Mouse (Mus musculus): ENCODE data around the gene Pmepa1.

Gene Pmepa1

DNA sequence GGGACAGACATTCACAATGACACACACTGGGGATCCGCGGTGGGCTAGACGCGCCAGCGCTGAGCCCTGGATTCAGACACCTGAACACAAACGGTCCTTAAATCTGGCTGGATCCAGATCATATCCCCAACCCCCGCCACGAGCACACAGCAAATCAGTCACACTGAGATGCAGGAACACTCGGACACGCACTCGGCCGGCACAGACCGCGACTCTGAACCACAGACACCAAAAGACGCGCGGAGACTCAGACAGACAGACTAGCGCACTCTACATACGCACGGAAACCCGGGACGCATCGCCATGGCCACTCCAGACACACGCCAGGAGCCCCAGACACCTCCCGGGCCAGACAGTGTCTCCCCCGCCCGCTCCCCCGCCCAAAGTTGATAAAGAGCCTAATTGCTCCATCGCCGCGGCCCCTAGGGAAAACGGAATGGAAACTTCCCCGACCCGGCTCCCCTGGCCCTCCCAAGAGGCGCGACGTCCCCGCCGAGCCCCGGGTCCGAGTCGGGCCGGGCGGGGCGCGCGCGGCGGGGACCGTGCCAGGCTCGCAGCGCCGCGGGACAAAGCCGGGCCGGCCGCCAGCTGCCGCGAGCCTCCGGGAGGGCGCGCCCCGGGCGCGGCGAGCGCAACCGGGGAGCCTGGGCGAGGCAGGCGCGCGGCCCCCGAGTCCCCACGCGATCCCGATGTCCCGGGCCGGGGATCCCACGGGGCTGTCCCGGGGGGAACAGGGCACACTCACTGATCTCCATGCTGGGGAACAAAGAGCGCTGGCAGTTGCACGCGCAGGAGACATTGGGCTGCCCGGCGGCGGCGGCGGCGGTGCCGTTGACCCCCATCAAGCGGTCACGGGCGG, 761 bp downstream of the Pmepa1 start:
- peak; percentile 69 for DNase-seq

GRCm38 (mm10) chr2:173274428-173275342, 1.6 kb downstream of the Pmepa1 start:
- no peak for DNase-seq

DNA sequence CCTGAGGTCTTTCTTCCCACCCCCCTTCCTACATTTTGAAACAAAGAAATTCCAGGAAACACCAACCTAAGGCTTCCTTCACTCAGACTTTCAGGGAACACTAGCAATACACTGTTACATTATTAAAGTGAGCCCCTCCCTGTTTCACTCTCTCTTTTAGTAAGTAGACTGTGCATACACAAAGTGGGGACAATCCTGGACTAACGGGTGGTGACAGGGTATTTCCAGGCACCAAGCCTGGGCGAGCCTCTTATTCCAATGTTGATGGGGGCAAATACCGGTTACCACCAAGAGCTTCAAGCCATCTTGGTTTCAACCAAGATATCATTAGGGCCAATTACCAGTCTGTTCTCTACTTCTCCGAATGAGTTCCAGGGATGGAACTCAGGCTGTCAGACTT, 2.4 kb downstream of the Pmepa1 start:
- no peak for DNase-seq

DNA sequence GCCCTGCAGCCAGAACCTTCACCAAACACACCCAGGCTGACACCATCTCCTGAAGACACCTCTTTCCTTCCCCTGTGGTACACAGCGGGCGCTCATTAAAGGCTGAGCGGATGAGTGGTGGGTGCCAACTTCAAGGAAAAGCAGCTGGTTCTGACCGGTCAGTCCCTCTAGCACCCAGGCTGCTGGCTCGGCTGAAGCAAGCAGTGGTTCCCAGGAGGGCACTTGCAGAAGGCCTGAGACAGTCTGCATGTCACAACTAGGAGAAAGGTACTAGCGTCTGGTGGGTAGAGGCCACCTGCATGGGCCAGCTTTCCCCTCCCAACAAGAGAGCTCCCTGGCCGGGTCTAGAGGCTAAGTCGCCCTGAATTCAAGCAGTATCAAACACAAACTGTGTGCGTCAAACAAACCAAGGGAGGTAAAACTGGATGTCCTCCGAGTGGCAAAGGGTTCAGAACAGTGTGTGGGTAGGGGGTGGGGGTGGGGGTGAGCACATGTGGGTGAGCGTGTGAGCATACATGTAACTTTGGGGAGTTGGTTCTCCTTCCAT, 3.9 kb downstream of the Pmepa1 start:
- DNase-seq = peak; percentile 52

DNA sequence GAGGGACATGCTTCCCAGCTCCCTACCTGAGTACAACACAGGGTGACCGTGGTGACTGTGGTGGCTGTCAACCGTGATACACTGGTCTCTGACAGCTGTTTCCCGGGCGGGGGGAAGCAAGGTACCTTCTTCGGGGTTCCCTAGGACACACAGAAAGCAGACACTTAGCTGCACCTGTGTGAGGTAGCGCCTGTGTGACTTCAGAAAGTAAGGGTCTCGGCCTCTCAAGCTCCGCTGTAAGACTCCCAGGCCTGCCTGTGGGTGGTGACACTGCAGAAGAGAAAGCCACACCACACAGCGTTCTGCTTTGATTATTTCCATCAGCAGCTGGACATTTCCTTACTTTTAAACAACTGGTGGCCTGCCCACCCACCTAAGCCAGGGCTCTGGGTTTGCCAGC, 4.8 kb downstream of the Pmepa1 start:
- DNase-seq = no peak

- DNase-seq = no peak
These were observed 5.6 kb downstream of the Pmepa1 start for GRCm38 (mm10) chr2:173270601-173271248.

- no peak for DNase-seq
These were observed 6.1 kb downstream of the Pmepa1 start for GRCm38 (mm10) chr2:173270196-173270595.

- DNase-seq = no peak
These were observed 8.8 kb downstream of the Pmepa1 start for GRCm38 (mm10) chr2:173267562-173267961.

DNA sequence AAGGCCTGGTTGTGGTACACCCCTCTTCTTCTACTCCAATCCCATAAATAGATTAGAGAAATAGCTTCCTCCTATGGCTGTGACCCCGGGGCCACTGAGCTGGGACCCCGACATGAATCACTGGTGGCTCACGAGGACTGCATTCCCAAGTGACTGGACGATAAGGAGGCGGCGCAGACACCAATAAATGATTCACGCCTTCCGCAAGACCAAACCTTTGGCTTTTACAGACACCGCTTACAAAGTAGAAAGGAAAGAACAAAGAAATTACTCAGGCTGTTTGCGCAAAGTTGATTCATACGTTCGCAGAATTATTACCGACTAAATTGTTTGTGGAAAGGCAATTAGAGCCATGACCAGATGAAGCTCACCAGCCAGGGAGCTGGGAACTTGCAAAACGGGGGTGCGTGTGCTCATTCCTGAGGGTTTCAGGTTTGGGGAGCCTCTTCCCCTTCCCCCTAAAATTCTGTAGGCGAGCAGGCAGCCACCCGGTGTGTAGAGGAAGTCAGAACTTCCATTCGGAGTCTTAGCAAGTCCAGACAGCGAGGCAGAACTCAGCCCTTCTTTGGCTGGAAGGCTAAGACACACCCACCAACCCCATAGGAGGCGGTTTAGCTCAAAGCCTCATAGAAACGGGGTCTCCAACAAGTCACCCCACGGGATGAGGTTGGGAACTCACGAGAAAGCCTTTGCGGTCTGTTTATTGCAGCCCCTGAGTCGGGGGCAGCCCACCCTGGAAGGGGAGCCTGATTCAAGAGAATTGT, 9.8 kb downstream of the Pmepa1 start:
- DNase-seq = no peak

- no peak for DNase-seq
These were observed 10.7 kb downstream of the Pmepa1 start for GRCm38 (mm10) chr2:173265468-173266265.

DNA sequence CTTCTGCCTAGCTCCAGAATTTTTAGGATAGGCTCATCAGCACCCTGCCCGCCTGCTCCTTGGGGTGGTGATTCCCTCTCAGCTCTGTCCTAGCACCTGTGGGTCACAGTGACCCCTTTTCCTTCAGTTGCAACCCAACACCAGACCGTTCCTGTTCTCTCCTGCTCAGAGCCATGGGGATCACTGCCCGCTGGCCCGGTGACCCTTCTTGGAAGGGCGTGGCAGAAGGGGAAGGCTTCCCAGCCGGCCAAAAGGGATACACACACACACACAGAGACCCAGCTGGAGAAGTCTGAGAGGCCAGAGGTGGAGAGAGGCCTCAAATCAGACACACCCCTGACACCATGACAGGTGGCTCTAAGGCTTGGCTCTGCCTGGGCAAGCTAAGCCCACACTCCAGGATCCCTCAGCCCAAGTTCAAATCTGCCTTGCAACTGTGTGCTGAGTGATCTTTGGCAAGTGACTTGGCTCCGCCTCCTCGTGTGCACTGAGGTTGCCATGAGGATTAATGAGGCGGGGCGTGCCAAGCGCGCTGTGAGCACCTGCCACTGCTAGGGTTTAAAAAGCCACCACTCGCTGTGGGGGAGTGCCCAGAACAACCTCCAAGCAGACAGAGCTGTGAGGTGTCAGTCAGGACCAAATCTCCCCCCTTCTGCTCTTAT, 11.7 kb downstream of the Pmepa1 start:
- DNase-seq = peak; percentile 87

DNA sequence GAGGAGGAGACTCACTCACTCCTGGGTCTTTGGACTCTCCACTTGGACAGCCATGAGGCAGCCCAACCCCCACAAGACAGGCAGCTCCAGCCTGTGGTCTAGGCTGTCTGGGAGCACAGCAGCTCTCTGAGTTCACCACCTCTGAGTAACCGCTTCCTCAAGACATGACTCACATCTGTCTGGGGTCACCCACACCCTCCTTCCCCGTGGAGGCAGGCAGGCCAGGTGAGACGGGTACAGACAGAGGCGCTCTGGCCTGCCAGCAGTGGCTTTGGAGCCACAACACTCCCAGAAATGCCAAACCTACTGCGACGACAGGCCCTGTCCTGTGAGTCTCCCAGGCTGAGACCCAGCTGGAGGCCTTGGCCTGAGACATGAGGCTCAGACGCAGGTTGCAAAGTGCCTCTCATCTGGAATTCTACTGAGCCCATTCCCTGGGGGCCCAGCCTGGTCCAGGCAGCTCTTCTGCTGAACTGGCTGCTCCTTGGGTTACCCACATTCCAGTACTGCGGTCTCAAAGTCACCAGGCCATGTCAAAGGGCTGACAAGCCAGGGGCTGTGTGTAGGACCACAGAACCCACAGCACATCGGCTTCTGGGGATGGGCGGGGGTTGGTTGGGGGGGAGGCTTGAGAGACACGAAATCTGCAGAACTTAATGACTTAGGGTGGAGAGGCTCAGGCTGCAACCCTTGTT, 12.6 kb downstream of the Pmepa1 start:
- DNase-seq = peak; percentile 76

- DNase-seq = peak; percentile 71
These were observed 14.8 kb downstream of the Pmepa1 start for GRCm38 (mm10) chr2:173261497-173261896.

DNA sequence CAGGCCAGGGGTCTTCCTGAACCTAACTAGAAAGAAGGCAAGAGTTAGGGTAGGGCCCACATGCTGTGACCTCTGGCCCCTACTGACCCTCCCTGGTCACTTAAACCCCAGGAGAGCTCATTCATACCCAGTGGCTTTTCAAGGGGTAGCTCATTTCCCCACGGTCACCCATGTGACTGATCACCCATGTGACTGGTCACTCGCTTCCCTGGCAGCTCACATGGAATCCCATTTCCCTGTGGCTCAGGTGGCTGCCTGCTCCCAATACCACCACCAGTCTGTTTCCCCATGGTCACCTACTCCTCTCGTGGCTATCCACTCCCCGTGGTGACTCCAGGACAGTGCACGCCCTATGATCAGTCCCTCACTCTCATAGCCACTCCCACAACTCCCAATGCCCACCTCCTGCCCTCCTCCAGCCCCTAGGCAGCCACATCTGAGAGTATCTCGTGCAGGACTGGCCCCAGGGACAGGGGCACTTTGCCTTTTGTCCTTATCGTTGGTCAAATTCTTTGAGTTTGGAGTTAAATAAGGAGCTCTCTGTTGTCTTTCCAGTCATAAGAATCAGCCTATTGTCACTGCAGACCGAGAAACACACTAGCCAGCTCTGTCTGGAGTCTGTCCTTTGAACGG, 17.8 kb downstream of the Pmepa1 start:
- DNase-seq = no peak

DNA sequence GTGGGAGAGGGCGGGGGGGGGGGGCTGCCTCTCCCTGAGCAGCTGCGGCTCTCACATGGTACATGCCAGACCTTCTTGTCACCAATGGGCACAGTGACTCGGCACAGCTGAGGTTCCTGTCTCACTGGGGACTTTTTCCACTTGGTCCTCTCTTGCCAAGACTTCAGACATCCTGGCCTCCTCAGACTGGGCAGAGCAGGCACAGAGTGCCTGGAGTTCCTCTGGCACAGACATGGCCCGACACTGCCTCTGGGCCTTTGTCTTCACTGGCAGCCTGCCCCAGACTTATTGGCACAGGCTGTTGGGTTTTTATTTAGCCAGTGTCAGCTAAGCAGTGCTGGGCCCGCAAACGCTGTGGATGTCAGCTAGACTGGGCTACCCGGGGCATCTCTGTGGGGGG, 18.7 kb downstream of the Pmepa1 start:
- peak; percentile 89 for DNase-seq

GRCm38 (mm10) chr2:173256552-173256949, 19.8 kb downstream of the Pmepa1 start:
- no peak for DNase-seq

DNA sequence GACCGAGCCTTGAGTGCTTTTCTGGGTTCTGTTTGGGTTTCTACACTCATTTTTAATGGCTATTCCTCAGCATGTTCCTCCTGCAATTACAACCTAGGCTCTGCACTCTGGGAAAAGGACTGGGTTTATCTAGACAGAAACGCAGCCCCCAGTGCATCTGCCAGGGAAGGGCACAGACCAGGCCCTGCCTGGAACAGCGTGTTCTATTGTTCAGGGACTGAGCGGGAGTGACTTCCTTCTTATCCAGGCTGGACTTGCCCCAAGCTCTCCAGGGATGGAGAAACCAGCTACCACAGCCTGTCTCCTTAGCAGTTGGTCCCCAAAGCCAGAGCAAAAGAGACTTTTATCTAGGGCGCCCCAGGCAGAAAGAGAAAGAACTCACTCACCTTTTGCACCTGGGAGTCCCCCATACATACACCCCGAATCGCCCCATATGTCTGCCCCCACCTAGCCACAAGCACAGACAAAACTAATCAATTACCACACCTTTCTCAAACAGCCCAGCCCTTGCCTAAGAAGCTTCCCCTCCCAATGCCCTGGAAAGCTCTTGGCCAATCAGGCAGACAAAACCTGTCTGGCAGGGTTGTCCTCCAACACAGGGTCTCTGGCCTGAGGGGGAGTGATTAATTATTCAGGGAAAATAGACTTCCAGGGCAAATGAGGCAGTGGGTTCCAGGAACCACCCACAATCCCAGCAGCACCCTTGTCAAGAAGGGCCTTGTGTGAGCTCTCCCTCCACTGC, 20.4 kb downstream of the Pmepa1 start:
- DNase-seq = no peak

GRCm38 (mm10) chr2:173253761-173254662, 22.3 kb downstream of the Pmepa1 start:
- peak; percentile 80 for DNase-seq

Data from kidney, postnatal 14 days (tissue).